Mouse (Mus musculus): ENCODE measurements around the gene Tns2. TPM values are rescaled to one million over a fixed set of nuclear protein-coding genes. Genes with fewer than 3 reads are reported as not detected.
"Not testable (repeated sequence)": the region's sequence is repeated elsewhere in the genome, so short reads cannot be mapped to it uniquely, and the experiment has no call there.

Gene Tns2
- total and polyA plus RNA-seq, 3 experiments, result 0.42 to 3.1 TPM; not detected in 1

- TF ChIP-seq CHD2 (IDR thresholded peaks at IDR 0.05; ENCODE audit: low read length) (no peak), MAX (IDR thresholded peaks at IDR 0.05; ENCODE audit: low read length) (no peak), RAD21 (IDR thresholded peaks at IDR 0.05; ENCODE audit: low read depth, low read length) (no peak), MAFK (IDR thresholded peaks at IDR 0.05; ENCODE audit: borderline replicate concordance, low read depth, low read length) (no peak), ZMIZ1 (IDR thresholded peaks at IDR 0.05; ENCODE audit: low read depth, low read length) (no peak), NRF1 (IDR thresholded peaks at IDR 0.05; ENCODE audit: insufficient read depth, low read depth, low read length, poor library complexity, severe bottlenecking) (no peak), BHLHE40 (IDR thresholded peaks at IDR 0.05; ENCODE audit: borderline replicate concordance, low read depth, low read length) (no peak), EP300 (IDR thresholded peaks at IDR 0.05; ENCODE audit: low read depth in 1 of 2, low read length in 2 of 2) (no peak), RCOR1 (IDR thresholded peaks at IDR 0.05; ENCODE audit: low read depth, low read length) (no peak), GABPA (IDR thresholded peaks at IDR 0.05; ENCODE audit: low read depth, low read length) (no peak), ZNF384 (IDR thresholded peaks at IDR 0.05; ENCODE audit: low read depth, low read length) (no peak), KAT2A (conservative IDR thresholded peaks at IDR 0.05; ENCODE audit: low read depth, low read length) (no peak), MXI1 (IDR thresholded peaks at IDR 0.05; ENCODE audit: low read depth, low read length) (no peak), UBTF (IDR thresholded peaks at IDR 0.05; ENCODE audit: borderline replicate concordance, insufficient read depth, low read depth, low read length) (no peak), POLR2AphosphoS2 (IDR thresholded peaks at IDR 0.05; ENCODE audit: low read length) (no peak), TAL1 (IDR thresholded peaks at IDR 0.05; ENCODE audit: low read length) (no peak), CHD1 (IDR thresholded peaks at IDR 0.05; ENCODE audit: low read depth, low read length) (no peak)
- DNase-seq (ENCODE audit: low read depth, low spot score), result no peak
- no peak overlapping the region; the same call in 1 of the 2 replicates for H3K9ac ChIP-seq (ENCODE audit: control insufficient read depth, low read depth, low read length, poor library complexity, severe bottlenecking)
- peaks cover 7 to 15% of the 10 kb centered on the region in 2 experiments for H3K36me3 ChIP-seq (ENCODE audit: control insufficient read depth in 1 of 2, insufficient read depth in 2 of 2, low read length in 2 of 2)
- no peak overlapping the region for H3K4me3 ChIP-seq (ENCODE audit: control insufficient read depth in 1 of 2, insufficient read depth in 1 of 2, low read depth in 2 of 2, low read length in 2 of 2)
- peaks cover 7 to 9% of the 10 kb centered on the region in 2 experiments for H3K4me1 ChIP-seq (ENCODE audit: control insufficient read depth in 1 of 2, insufficient read depth in 2 of 2, low read length in 2 of 2)
- H3K27ac ChIP-seq (ENCODE audit: control insufficient read depth, low read depth, low read length), result no peak overlapping the region
- no peaks in the 10 kb centered on the region for H3K9me3 ChIP-seq (replicated peaks; ENCODE audit: insufficient read depth, low read length)
- no peaks in the 10 kb centered on the region for H3K27me3 ChIP-seq (ENCODE audit: control insufficient read depth in 1 of 2, insufficient read depth in 2 of 2, low read length in 2 of 2)
- peaks cover 13% of the 10 kb centered on the region for H3K79me2 ChIP-seq (ENCODE audit: control insufficient read depth, insufficient read depth, low read length, poor library complexity)
These were observed 52.4 kb downstream of the Tns2 start for GRCm38 (mm10) chr15:102152646-102153045.

GRCm38 (mm10) chr15:102155006-102155405 is 54.8 kb downstream of the Tns2 start:
- not testable (repeated sequence) for H3K9ac ChIP-seq (ENCODE audit: control insufficient read depth, low read depth, low read length, poor library complexity, severe bottlenecking); H3K4me1 ChIP-seq (ENCODE audit: control insufficient read depth in 1 of 2, insufficient read depth in 2 of 2, low read length in 2 of 2); H3K9me3 ChIP-seq (replicated peaks; ENCODE audit: insufficient read depth, low read length); H3K27ac ChIP-seq (ENCODE audit: control insufficient read depth, low read depth, low read length); H3K4me3 ChIP-seq (ENCODE audit: control insufficient read depth in 1 of 2, insufficient read depth in 1 of 2, low read depth in 2 of 2, low read length in 2 of 2); H3K27me3 ChIP-seq (ENCODE audit: control insufficient read depth in 1 of 2, insufficient read depth in 2 of 2, low read length in 2 of 2)
- Histone ChIP-seq H3K79me2 (ENCODE audit: control insufficient read depth, insufficient read depth, low read length, poor library complexity) (peaks cover 13% of the 10 kb centered on the region), H3K36me3 (ENCODE audit: control insufficient read depth in 1 of 2, insufficient read depth in 2 of 2, low read length in 2 of 2) (peaks cover under 1 to 21% of the 10 kb centered on the region in 2 experiments)
- TF ChIP-seq MYC (IDR thresholded peaks at IDR 0.05; ENCODE audit: low read depth, low read length) (peak; percentile 78; the same call in 1 of the 2 replicates), TBP (IDR thresholded peaks at IDR 0.05; ENCODE audit: low read depth, low read length) (0 out of 2 replicates have a peak, but pooled peaks have one; percentile 32), SMC3 (IDR thresholded peaks at IDR 0.05; ENCODE audit: low read depth, low read length) (peak; percentile 41), CTCF (IDR thresholded peaks at IDR 0.05 in 2 of 3, conservative IDR thresholded peaks at IDR 0.05 in 1 of 3; ENCODE audit: control insufficient read depth in 1 of 3, insufficient read depth in 1 of 3, low read depth in 2 of 3, low read length in 3 of 3, poor library complexity in 1 of 3, severe bottlenecking in 1 of 3) (peak in 2 of 3 experiments; percentile 61 to 62; a peak in 4 of 6 replicates), RAD21 (IDR thresholded peaks at IDR 0.05; ENCODE audit: low read depth, low read length) (peak; percentile 33)
- DNase-seq (ENCODE audit: low read depth, low spot score), result peak; percentile 58

Measured in MEL (cell line).